Mouse (Mus musculus) midbrain, postnatal 0 days (tissue): ENCODE measurements at regions not wholly inside any gene's neighbourhood (a gene's known extent, or its start where the extent isn't known, plus 50 kb on each side); places are given as distances from the start of the nearest gene placed in this dataset.

Experiments
- ATAC-seq: fragments of 200-750 bp; cut with Nextera tagmentation; 2 replicates; pipeline ENCODE4 v1.8.0; 2017; ENCODE audit warnings: moderate number of reproducible peaks, mild to moderate bottlenecking, moderate TSS enrichment, moderate library complexity; ENCODE audit not compliant: low FRiP score
- DNase-seq: peaks from one replicate; pipeline ENCODE4 v3.0.0-alpha.2; 2015; ENCODE audit warnings: low spot score
- H3K27ac ChIP-seq: fragments of 300-500 bp; sonication (generic); 2 replicates; pipeline ENCODE4 v1.5.1; 2014; ENCODE audit warnings: low read depth, mild to moderate bottlenecking, low read length, mixed read lengths
- H3K27me3 ChIP-seq: fragments of 300-500 bp; sonication (generic); 2 replicates; pipeline ENCODE4 v1.6.1; 2014; ENCODE audit warnings: low read length, control low read depth, mixed read lengths; ENCODE audit not compliant: insufficient read depth
- H3K36me3 ChIP-seq: fragments of 300-500 bp; sonication (generic); 2 replicates; pipeline ENCODE4 v1.6.1; 2014; ENCODE audit warnings: low read length, control low read depth, mixed read lengths; ENCODE audit not compliant: insufficient read depth
- H3K4me1 ChIP-seq: fragments of 300-500 bp; sonication (generic); 2 replicates; pipeline ENCODE4 v1.6.1; 2014; ENCODE audit warnings: mild to moderate bottlenecking, control low read depth, antibody characterized with exemption, low read length, mixed read lengths; ENCODE audit not compliant: insufficient read depth
- H3K4me2 ChIP-seq: fragments of 300-500 bp; sonication (generic); 2 replicates; pipeline ENCODE4 v1.6.1; 2014; ENCODE audit warnings: low read depth, mild to moderate bottlenecking, low read length, mixed read lengths; ENCODE audit not compliant: poor library complexity, severe bottlenecking
- H3K4me3 ChIP-seq: fragments of 300-500 bp; sonication (generic); 2 replicates; pipeline ENCODE4 v1.5.1; 2014; ENCODE audit warnings: low read depth, mild to moderate bottlenecking, low read length, moderate library complexity
- H3K9ac ChIP-seq: fragments of 300-500 bp; sonication (generic); replicated peaks from 2 replicates; pipeline ENCODE4 v1.6.1; 2014; ENCODE audit warnings: mild to moderate bottlenecking, low read length, moderate library complexity, mixed read lengths; ENCODE audit not compliant: poor library complexity, severe bottlenecking
- H3K9me3 ChIP-seq: fragments of 300-500 bp; sonication (generic); 2 replicates; pipeline ENCODE4 v1.6.1; 2016; ENCODE audit warnings: low read length, control low read depth
- CTCF ChIP-seq: IDR thresholded peaks from 2 replicates; pipeline ENCODE4 v1.5.1; 2016; ENCODE audit warnings: antibody characterized with exemption, mild to moderate bottlenecking
- WGBS: fragments of 180-500 bp; shearing (Covaris S2); extraction: QIAGEN DNeasy Blood & Tissue Kit; methylation state at CpG from one replicate; pipeline ENCODE4 v1.1.7; 2014; 5-methylcytosine and 5-hydroxymethylcytosine counted together

DNA sequence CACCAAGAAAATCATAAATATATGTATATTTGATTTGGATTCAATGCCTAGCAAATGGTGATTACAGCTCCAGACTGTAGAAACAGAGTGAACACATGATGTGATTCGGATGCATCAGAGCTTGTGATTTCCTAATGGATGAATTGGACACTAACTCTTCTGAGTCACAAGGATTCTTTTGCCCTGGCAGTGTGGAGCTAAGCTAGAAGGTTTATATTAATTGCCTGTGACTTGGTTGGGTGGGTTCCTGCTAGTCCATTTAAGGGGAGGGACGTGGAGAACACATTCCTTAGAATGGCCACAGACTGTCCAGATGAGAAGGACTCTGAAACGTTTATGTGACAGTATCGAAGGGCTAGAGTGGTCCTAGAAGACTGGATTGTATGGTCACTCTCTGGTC, 129.5 kb upstream of the Cdkn2b start:
- Histone ChIP-seq H3K9me3 (no peaks in the 10 kb centered on the region), H3K9ac (no peak overlapping the region), H3K4me1 (no peaks in the 10 kb centered on the region), H3K36me3 (no peaks in the 10 kb centered on the region), H3K4me2 (no peak overlapping the region), H3K27me3 (no peaks in the 10 kb centered on the region), H3K27ac (no peak overlapping the region), H3K4me3 (no peak overlapping the region)
- WGBS: 72% methylated on average over 4 of the region's 4 CpGs
- TF ChIP-seq CTCF: no peak
- DNase-seq (no peak), ATAC-seq (no peak)

DNA sequence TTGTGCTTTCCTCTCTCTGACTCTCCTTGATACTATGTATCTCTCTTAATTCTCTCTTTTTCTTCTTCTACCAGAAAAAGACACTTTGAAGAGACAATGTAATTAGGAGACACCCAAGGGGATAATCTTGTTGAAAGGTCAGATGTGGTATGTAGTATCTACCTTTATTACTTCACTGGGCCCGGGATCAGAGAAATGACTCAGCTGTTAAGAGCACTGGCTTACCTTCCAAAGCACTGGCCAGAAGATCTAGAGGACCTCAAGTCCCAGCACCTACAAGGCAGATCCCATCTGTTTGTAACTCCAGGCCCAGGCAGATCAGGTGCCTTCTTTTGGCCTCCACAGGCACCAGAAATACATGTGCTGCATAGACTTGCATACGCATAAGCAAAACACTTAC, 127.8 kb upstream of the Cdkn2b start:
- no peak for TF ChIP-seq CTCF
- no peak for ATAC-seq
- Histone ChIP-seq H3K27me3 (no peaks in the 10 kb centered on the region), H3K36me3 (no peaks in the 10 kb centered on the region), H3K27ac (no peak overlapping the region), H3K4me3 (no peak overlapping the region), H3K9ac (no peak overlapping the region), H3K9me3 (no peaks in the 10 kb centered on the region), H3K4me2 (no peak overlapping the region), H3K4me1 (no peaks in the 10 kb centered on the region)
- DNase-seq: no peak
- WGBS: 95% methylated on average over 2 of the region's 2 CpGs

DNA sequence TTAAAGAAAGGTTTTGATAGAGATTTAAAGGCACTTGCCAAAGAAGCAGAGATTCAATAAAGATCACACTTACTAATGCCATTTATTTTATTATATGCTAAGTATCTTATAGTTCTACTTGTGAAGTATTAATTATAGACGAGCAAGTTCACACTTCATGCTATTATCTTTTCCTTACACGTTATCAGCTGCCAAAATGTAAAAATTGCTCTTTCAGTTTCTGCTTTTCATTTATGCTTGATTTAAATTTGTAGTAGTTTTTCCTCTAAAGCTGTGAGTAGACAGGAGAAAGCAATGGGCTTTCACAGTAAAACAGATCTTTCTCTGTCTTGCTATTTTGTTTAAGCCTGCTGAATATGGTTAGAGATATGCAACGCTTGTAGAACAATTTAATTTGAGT, 125.9 kb upstream of the Cdkn2b start:
- H3K27me3 ChIP-seq: no peaks in the 10 kb centered on the region
- no peak overlapping the region for H3K4me2 ChIP-seq
- ATAC-seq: no peak
- H3K9ac ChIP-seq: no peak overlapping the region
- H3K4me1 ChIP-seq: no peaks in the 10 kb centered on the region
- H3K36me3 ChIP-seq: no peaks in the 10 kb centered on the region
- no peak overlapping the region for H3K27ac ChIP-seq
- no peak for DNase-seq
- 81% methylated on average over 3 of the region's 3 CpGs for WGBS
- H3K9me3 ChIP-seq: no peaks in the 10 kb centered on the region
- no peak for TF ChIP-seq CTCF
- no peak overlapping the region for H3K4me3 ChIP-seq

DNA sequence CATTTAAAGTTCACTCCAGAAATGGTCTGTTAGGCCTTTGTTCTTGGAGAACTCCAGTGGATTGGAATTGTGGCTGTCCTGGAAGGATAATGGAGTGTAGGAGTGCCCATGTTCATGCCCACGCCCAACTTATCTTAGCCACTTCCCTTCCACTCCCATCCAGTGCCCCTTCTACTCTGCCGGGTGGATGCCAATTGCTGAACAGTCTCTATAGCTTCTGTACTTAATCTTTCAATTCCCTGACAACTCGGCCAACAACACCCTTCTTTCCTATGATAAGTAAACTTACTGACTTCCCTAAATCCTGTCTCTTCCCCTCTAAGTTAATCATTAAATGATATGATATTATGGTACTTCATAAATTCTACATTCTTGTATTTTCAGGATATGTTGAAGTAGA, 123.3 kb upstream of the Cdkn2b start:
- Histone ChIP-seq H3K36me3 (no peaks in the 10 kb centered on the region), H3K4me1 (no peaks in the 10 kb centered on the region), H3K9ac (no peak overlapping the region), H3K4me3 (no peak overlapping the region), H3K9me3 (no peaks in the 10 kb centered on the region), H3K4me2 (no peak overlapping the region), H3K27ac (no peak overlapping the region), H3K27me3 (no peaks in the 10 kb centered on the region)
- WGBS: 86% methylated on average over 3 of the region's 3 CpGs
- DNase-seq (no peak), ATAC-seq (no peak)
- TF ChIP-seq CTCF: no peak

DNA sequence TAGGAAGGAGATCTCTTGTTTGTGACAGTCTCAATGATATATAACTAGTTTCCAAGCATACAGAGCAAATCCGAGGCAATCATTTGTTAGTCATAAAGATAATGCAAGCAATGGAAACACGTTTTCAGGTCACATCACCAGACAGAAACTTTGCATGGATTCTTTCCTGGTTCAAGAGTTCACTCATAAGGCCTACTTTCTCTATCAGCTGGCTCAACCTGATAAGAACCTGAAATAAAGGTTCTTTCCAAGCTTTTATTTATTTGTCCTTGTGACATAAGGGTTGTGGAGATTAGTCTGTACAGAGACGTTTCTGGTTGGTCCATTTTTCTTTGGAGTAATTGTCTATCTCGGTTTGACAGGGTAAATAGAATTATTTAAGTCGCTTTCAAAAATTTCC, 122.7 kb upstream of the Cdkn2b start:
- ATAC-seq (no peak), DNase-seq (no peak)
- no peaks in the 10 kb centered on the region for H3K36me3 ChIP-seq
- H3K9ac ChIP-seq: no peak overlapping the region
- whole genome bisulfite sequencing: 84% methylated on average over 5 of the region's 5 CpGs
- H3K9me3 ChIP-seq: no peaks in the 10 kb centered on the region
- TF ChIP-seq CTCF: no peak
- no peaks in the 10 kb centered on the region for H3K4me1 ChIP-seq
- H3K4me2 ChIP-seq: no peak overlapping the region
- no peaks in the 10 kb centered on the region for H3K27me3 ChIP-seq
- no peak overlapping the region for H3K27ac ChIP-seq
- H3K4me3 ChIP-seq: no peak overlapping the region

DNA sequence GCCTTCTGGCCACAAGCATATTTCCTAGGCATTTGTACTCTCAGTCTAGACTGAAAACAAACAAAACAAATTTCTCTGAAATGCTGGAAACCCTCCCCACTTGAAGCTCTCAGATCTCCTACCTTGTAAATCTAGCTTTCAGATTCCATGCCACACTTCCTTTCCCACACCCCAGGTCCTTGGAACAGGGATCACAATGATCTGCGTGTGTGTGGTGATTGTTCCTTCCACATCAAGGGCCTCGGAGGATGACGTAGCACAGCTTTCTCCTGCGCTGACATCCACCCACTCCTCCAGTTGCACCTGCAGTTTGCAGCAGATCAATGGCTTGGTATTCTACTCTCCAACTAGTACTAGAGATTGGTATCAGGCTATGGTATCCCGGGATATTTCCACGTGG, 120.7 kb upstream of the Cdkn2b start:
- Histone ChIP-seq H3K36me3 (no peaks in the 10 kb centered on the region), H3K9ac (no peak overlapping the region), H3K27ac (no peak overlapping the region), H3K9me3 (no peaks in the 10 kb centered on the region), H3K4me1 (no peaks in the 10 kb centered on the region), H3K4me3 (no peak overlapping the region), H3K4me2 (no peak overlapping the region), H3K27me3 (no peaks in the 10 kb centered on the region)
- WGBS: 82% methylated on average over 6 of the region's 6 CpGs
- DNase-seq (no peak), ATAC-seq (no peak)
- TF ChIP-seq CTCF: no peak

DNA sequence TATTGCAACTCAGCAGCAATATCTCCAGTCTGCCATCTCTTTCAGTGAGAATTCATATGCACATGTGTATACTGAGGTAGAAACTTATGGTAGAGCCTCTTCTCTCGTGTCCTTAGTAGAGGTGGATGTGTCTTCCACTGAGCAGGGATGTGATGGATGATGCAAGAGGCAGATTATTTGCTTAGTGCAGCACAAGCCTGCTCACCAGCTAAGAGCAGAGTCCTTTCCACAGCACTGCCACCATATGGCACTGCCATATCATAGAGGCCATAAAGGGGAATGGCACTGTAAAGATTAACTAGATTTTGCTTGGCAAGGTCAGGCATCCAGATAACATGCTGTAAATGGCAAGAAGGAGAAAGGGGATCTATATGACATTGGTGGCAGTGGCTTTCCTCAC, 117.6 kb upstream of the Cdkn2b start:
- Histone ChIP-seq H3K4me3 (no peak overlapping the region), H3K9ac (no peak overlapping the region), H3K4me1 (no peaks in the 10 kb centered on the region), H3K4me2 (no peak overlapping the region), H3K27me3 (no peaks in the 10 kb centered on the region), H3K27ac (no peak overlapping the region), H3K9me3 (no peaks in the 10 kb centered on the region), H3K36me3 (no peaks in the 10 kb centered on the region)
- no peak for ATAC-seq
- TF ChIP-seq CTCF: no peak
- WGBS: 76% methylated on average over 1 of the region's 1 CpGs
- DNase-seq: no peak
